Mouse (Mus musculus) CH12.LX (cell line): ENCODE measurements at regions not wholly inside any gene's neighbourhood (a gene's known extent, or its start where the extent isn't known, plus 50 kb on each side); places are given as distances from the start of the nearest gene placed in this dataset.

ENCODE experiments used
- DNase-seq: peaks from one replicate; pipeline ENCODE4 v3.0.0-alpha.2; 2013; ENCODE audit errors: extremely low read depth
- H3K27ac ChIP-seq: 2 replicates; pipeline ENCODE4 v1.5.1; 2012; ENCODE audit warnings: low read depth, mild to moderate bottlenecking, control low read depth, moderate library complexity; ENCODE audit not compliant: insufficient read depth
- H3K27me3 ChIP-seq: replicated peaks from 2 replicates; pipeline ENCODE3; 2012; ENCODE audit warnings: inconsistent platforms
- H3K36me3 ChIP-seq, 2 experiments: replicated peaks in 1 of 2; 2 replicates each; pipeline versions ENCODE3 to v1.6.1; 2012; ENCODE audit warnings: inconsistent platforms in 1 of 2, low read length in 1 of 2, mild to moderate bottlenecking in 1 of 2, mixed read lengths in 1 of 2, moderate library complexity in 1 of 2; ENCODE audit not compliant: control insufficient read depth in 1 of 2, insufficient read depth in 1 of 2
- H3K4me1 ChIP-seq, 2 experiments: 2 replicates each; pipeline ENCODE4 v1.6.1; 2012; ENCODE audit warnings: inconsistent platforms in 1 of 2, moderate library complexity in 1 of 2; ENCODE audit not compliant: insufficient read depth in 2 of 2, control insufficient read depth in 1 of 2
- H3K4me2 ChIP-seq: 2 replicates; pipeline ENCODE4 v1.6.1; 2012; ENCODE audit warnings: low read depth, mild to moderate bottlenecking, control low read depth; ENCODE audit not compliant: poor library complexity, insufficient read depth, severe bottlenecking
- H3K4me3 ChIP-seq, 3 experiments: fragments of 150-350 bp in 1 of 3; sonication (generic) in 1 of 3; replicated peaks in 1 of 3; 2 replicates each; pipeline versions ENCODE3 to v1.5.1; 2011 to 2012; ENCODE audit warnings: low read depth in 2 of 3, low read length in 2 of 3, mild to moderate bottlenecking in 2 of 3, moderate library complexity in 2 of 3, control low read depth in 1 of 3, improper control_type of control experiment in 1 of 3, inconsistent platforms in 1 of 3, mixed read lengths in 1 of 3; ENCODE audit not compliant: poor library complexity in 1 of 3
- H3K79me2 ChIP-seq: replicated peaks from 2 replicates; pipeline ENCODE4 v1.6.1; 2012; ENCODE audit warnings: mild to moderate bottlenecking, moderate library complexity; ENCODE audit not compliant: control insufficient read depth, poor library complexity, insufficient read depth, severe bottlenecking; ENCODE audit errors: extremely low read depth
- H3K9ac ChIP-seq: 2 replicates; pipeline ENCODE4 v1.6.1; 2012; ENCODE audit warnings: low read depth, mild to moderate bottlenecking, control low read depth, moderate library complexity; ENCODE audit not compliant: insufficient read depth
- H3K9me3 ChIP-seq: replicated peaks from 2 replicates; pipeline ENCODE3; 2012; ENCODE audit warnings: low read length, inconsistent platforms, mixed read lengths
- BHLHE40 ChIP-seq: IDR thresholded peaks from 2 replicates; pipeline ENCODE4 v1.6.1; 2011; ENCODE audit warnings: mild to moderate bottlenecking, low read depth, low read length, improper control_type of control experiment
- CHD1 ChIP-seq: IDR thresholded peaks from 2 replicates; pipeline ENCODE4 v1.6.1; 2012; ENCODE audit warnings: low read depth, low read length, improper control_type of control experiment, inconsistent platforms
- CHD2 ChIP-seq: IDR thresholded peaks from 2 replicates; pipeline ENCODE4 v1.6.1; 2011; ENCODE audit warnings: low read length, improper control_type of control experiment
- CTCF ChIP-seq, 2 experiments: IDR thresholded peaks in 1 of 2; conservative IDR thresholded peaks in 1 of 2; 2 replicates each; pipeline ENCODE4 v1.5.1; 2011 to 2012; ENCODE audit warnings: low read depth in 2 of 2, low read length in 2 of 2, improper control_type of control experiment in 1 of 2, inconsistent platforms in 1 of 2, mild to moderate bottlenecking in 1 of 2, moderate library complexity in 1 of 2
- ELF1 ChIP-seq: IDR thresholded peaks from 2 replicates; pipeline ENCODE4 v1.6.1; 2014; ENCODE audit warnings: low read depth, mild to moderate bottlenecking, inconsistent platforms, low read length, improper control_type of control experiment
- EP300 ChIP-seq: IDR thresholded peaks from 2 replicates; pipeline ENCODE4 v1.6.1; 2011; ENCODE audit warnings: low read length, improper control_type of control experiment
- ETS1 ChIP-seq: conservative IDR thresholded peaks from 2 replicates; pipeline ENCODE4 v1.6.1; 2012; ENCODE audit warnings: low read depth, mild to moderate bottlenecking, inconsistent platforms, low read length, improper control_type of control experiment, moderate library complexity
- GABPA ChIP-seq: IDR thresholded peaks from 2 replicates; pipeline ENCODE4 v1.6.1; 2012; ENCODE audit warnings: low read depth, low read length, improper control_type of control experiment, inconsistent platforms; ENCODE audit not compliant: insufficient replicate concordance
- JUN ChIP-seq: IDR thresholded peaks from 2 replicates; pipeline ENCODE4 v1.6.1; 2011; ENCODE audit warnings: low read depth, mild to moderate bottlenecking, low read length, improper control_type of control experiment, moderate library complexity; ENCODE audit not compliant: insufficient read depth
- MAFK ChIP-seq: IDR thresholded peaks from 2 replicates; pipeline ENCODE4 v1.6.1; 2011; ENCODE audit warnings: low read length, improper control_type of control experiment; ENCODE audit not compliant: insufficient replicate concordance
- MAZ ChIP-seq: IDR thresholded peaks from 2 replicates; pipeline ENCODE4 v1.6.1; 2012; ENCODE audit warnings: low read depth, mild to moderate bottlenecking, inconsistent platforms, low read length, improper control_type of control experiment, moderate library complexity
- MEF2A ChIP-seq: IDR thresholded peaks from 2 replicates; pipeline ENCODE4 v1.6.1; 2014; ENCODE audit warnings: low read depth, mild to moderate bottlenecking, inconsistent platforms, low read length, improper control_type of control experiment, borderline replicate concordance
- MXI1 ChIP-seq: IDR thresholded peaks from 2 replicates; pipeline ENCODE4 v1.6.1; 2011; ENCODE audit warnings: mild to moderate bottlenecking, low read depth, low read length, improper control_type of control experiment
- NELFE ChIP-seq: IDR thresholded peaks from 2 replicates; pipeline ENCODE4 v1.6.1; 2011; ENCODE audit warnings: low read depth, low read length, improper control_type of control experiment
- PAX5 ChIP-seq: IDR thresholded peaks from 2 replicates; pipeline ENCODE4 v1.6.1; 2012; ENCODE audit warnings: low read length, inconsistent platforms, mixed read lengths
- POLR2A ChIP-seq: IDR thresholded peaks from 2 replicates; pipeline ENCODE4 v1.6.1; 2011; ENCODE audit warnings: low read depth, mild to moderate bottlenecking, improper control_type of control experiment, low read length
- POLR2AphosphoS2 ChIP-seq: IDR thresholded peaks from 2 replicates; pipeline ENCODE4 v1.6.1; 2011; ENCODE audit warnings: low read depth, low read length, improper control_type of control experiment
- RAD21 ChIP-seq: IDR thresholded peaks from 2 replicates; pipeline ENCODE4 v1.6.1; 2011; ENCODE audit warnings: low read depth, mild to moderate bottlenecking, low read length, improper control_type of control experiment, moderate library complexity
- RCOR1 ChIP-seq: conservative IDR thresholded peaks from 2 replicates; pipeline ENCODE4 v1.6.1; 2012; ENCODE audit warnings: low read depth, mild to moderate bottlenecking, inconsistent platforms, low read length, improper control_type of control experiment
- SIN3A ChIP-seq: IDR thresholded peaks from 2 replicates; pipeline ENCODE4 v1.6.1; 2012; ENCODE audit warnings: low read length, improper control_type of control experiment, inconsistent platforms
- SMC3 ChIP-seq: IDR thresholded peaks from 2 replicates; pipeline ENCODE4 v1.6.1; 2011; ENCODE audit warnings: low read depth, low read length, improper control_type of control experiment
- TBP ChIP-seq: conservative IDR thresholded peaks from 2 replicates; pipeline ENCODE4 v1.6.1; 2011; ENCODE audit warnings: low read depth, low read length, improper control_type of control experiment
- TCF12 ChIP-seq: IDR thresholded peaks from 2 replicates; pipeline ENCODE4 v1.6.1; 2014; ENCODE audit warnings: low read depth, mild to moderate bottlenecking, inconsistent platforms, low read length, improper control_type of control experiment
- UBTF ChIP-seq: IDR thresholded peaks from 2 replicates; pipeline ENCODE4 v1.6.1; 2012; ENCODE audit warnings: low read depth, mild to moderate bottlenecking, inconsistent platforms, low read length, improper control_type of control experiment, moderate library complexity
- USF1 ChIP-seq: IDR thresholded peaks from 2 replicates; pipeline ENCODE4 v1.6.1; 2014; ENCODE audit warnings: low read depth, mild to moderate bottlenecking, inconsistent platforms, low read length, improper control_type of control experiment
- ZC3H11A ChIP-seq: IDR thresholded peaks from 2 replicates; pipeline ENCODE4 v1.6.1; 2012; ENCODE audit warnings: low read depth, mild to moderate bottlenecking, inconsistent platforms, low read length, improper control_type of control experiment
- ZNF384 ChIP-seq: IDR thresholded peaks from 2 replicates; pipeline ENCODE4 v1.6.1; 2012; ENCODE audit warnings: low read depth, low read length, improper control_type of control experiment, inconsistent platforms
- dilution Hi-C: fragments of 300-500 bp; cut with MboI; formaldehyde crosslinking; loops from 2 replicates; pipeline ENCODE4 v1.14.3; 2020; ENCODE audit warnings: low sequenced_read_pairs; ENCODE audit not compliant: extremely low pct_unique_long_range_greater_than_20kb, extremely low pct_ligation_motif_present
- in situ Hi-C: fragments of 300-500 bp; cut with MboI; formaldehyde crosslinking; loops from 3 replicates; pipeline ENCODE4 v1.14.3; 2019; ENCODE audit warnings: low sequenced_read_pairs, low pct_ligation_motif_present, low pct_unique_long_range_greater_than_20kb, mixed read lengths

- no peaks in the 10 kb centered on the region for H3K4me1 ChIP-seq
- peaks cover 69% of the 10 kb centered on the region for H3K9me3 ChIP-seq
- H3K36me3 ChIP-seq = no peaks in the 10 kb centered on the region
- H3K27ac ChIP-seq = no peak overlapping the region
- no peak overlapping the region for H3K4me3 ChIP-seq
- in situ Hi-C loops = no loop called here
- no peaks in the 10 kb centered on the region for H3K27me3 ChIP-seq
- no peak overlapping the region for H3K4me2 ChIP-seq
- TF ChIP-seq ZC3H11A = no peak
- TF ChIP-seq RCOR1 = no peak
- TF ChIP-seq POLR2A = no peak
- no peak for TF ChIP-seq ETS1
- TF ChIP-seq CHD1 = no peak
- TF ChIP-seq SMC3 = no peak
- no peak for TF ChIP-seq USF1
- no peak for TF ChIP-seq ZNF384
- no peak for TF ChIP-seq TCF12
- TF ChIP-seq JUN = no peak
- TF ChIP-seq MAFK = no peak
- TF ChIP-seq CHD2 = no peak
- no peak for TF ChIP-seq MAZ
- TF ChIP-seq NELFE = no peak
- no peak for TF ChIP-seq UBTF
- no peak for TF ChIP-seq MXI1
- H3K79me2 ChIP-seq = no peaks in the 10 kb centered on the region
- dilution Hi-C loops = no loop called here
- DNase-seq = no peak
- H3K9ac ChIP-seq = no peak overlapping the region
Observed at GRCm38 (mm10) chr8:91948173-91948940, 146.5 kb upstream of the Irx3 start.

DNA sequence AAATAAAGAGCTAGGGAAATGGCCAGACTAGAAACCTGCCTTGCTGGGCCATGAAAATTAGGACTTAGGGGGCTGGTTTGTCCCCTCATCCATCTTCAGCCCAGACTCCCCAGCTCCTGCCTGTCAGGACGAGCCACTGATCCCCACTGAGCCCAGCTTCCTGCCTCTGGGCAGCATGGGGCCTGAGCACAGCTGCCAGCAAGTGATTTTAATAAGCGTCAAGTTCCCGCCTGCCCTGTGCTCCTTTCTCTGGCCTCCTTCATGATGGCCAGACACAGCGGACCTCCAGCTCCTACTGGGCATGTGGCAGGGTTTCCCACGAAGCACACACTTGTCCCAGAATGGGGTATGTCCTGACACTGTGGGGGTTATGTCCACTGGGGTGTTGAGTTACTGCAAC is 139.1 kb upstream of the Irx3 start:
- no peak for DNase-seq
- in situ Hi-C loops = no loop called here

More for the DNA sequence above, 139.1 kb upstream of the Irx3 start:
- no peak overlapping the region for H3K4me2 ChIP-seq
- H3K9me3 ChIP-seq = peaks cover 84% of the 10 kb centered on the region
- no peaks in the 10 kb centered on the region for H3K36me3 ChIP-seq
- H3K79me2 ChIP-seq = no peaks in the 10 kb centered on the region
- dilution Hi-C loops = no loop called here
- H3K27me3 ChIP-seq = no peaks in the 10 kb centered on the region
- no peaks in the 10 kb centered on the region for H3K4me1 ChIP-seq
- H3K27ac ChIP-seq = no peak overlapping the region
- no peak overlapping the region for H3K4me3 ChIP-seq
- TF ChIP-seq TBP (no peak), RCOR1 (no peak), ZNF384 (no peak), MAFK (no peak), POLR2AphosphoS2 (no peak), ZC3H11A (no peak), SMC3 (no peak), MEF2A (no peak), CHD2 (no peak), CTCF (conservative IDR thresholded peaks at IDR 0.05 in 1 of 2, IDR thresholded peaks at IDR 0.05 in 1 of 2; ENCODE audit: low read depth in 2 of 2, low read length in 2 of 2) (no peak), BHLHE40 (no peak), SIN3A (no peak), USF1 (no peak), PAX5 (no peak), ELF1 (no peak), EP300 (no peak), RAD21 (no peak), GABPA (no peak)
- H3K9ac ChIP-seq = no peak overlapping the region
